Mouse (Mus musculus) embryo, embryonic 10 days (tissue): Measurements from ENCODE around the gene Hsd3b2.
"Not testable (repeated sequence)": the region's sequence is repeated elsewhere in the genome, so short reads cannot be mapped to it uniquely, and the experiment has no call there.

Experiments
- DNase-seq: peaks from one replicate; pipeline ENCODE4 v3.0.0-alpha.2; 2015; ENCODE audit warnings: low spot score

The Hsd3b2 gene

DNA sequence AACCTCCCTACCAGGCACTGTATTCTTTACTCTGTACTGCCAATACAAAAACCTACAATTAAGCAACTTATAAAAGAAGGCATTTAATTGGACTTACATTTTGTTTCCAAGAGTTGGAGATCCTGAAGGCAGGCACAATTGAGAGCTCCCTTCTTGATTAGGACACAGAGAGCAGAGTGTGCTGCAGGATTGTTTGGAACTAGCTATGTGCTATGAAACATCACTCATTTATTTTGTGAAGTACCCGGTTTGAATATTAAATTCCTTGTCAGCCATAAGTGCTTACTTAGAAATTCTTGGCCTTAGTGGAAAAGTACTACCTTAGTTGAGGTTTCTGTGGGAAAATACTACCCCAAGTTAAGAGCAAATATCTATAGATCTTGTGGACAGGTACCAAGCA is at the start of gene Hsd3b2:
TSS of gene Hsd3b2 (minus strand) at position 168 of the 400 bp plus-strand sequence.
- DNase-seq, result no peak

DNA sequence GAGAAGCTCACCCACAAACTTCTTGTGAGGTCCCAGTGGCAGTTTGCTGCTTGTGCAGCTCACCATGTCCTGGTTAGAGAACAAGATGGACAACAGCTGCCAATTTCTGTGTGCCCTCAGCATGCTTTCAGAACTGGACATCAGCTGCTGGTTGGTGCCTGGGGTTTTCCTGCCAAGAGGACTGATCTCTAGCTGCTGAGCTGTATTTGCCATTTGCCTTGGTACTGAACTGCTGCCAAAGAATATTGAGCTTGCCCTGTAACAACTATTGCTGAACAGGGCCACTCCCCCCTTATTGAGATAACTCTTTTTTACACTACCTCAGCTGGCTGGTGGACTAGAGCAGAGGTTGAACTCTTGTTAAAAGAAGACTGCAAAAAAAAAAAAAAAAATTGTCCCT is 39.8 kb upstream of the Hsd3b2 start:
- no peak for DNase-seq

DNA sequence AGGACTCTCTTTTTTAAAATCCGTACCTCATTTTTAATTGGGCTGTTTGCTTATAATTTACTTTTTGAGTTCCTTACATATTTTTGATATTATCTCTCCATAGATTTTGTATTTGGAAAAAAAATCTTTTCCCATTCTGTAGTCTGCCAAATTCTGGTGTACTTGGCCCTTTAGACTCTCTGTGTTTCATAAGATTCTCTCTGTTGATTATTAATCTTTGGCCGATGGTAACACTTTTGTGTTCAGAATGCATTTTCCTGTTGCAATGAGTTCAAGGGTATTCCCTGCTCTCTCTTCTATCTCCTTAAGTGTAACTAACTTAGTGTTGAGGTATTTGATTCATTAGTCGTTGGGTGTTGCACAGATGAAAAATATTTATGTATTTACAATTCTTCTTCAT is 32.5 kb upstream of the Hsd3b2 start:
- no peak for DNase-seq

DNA sequence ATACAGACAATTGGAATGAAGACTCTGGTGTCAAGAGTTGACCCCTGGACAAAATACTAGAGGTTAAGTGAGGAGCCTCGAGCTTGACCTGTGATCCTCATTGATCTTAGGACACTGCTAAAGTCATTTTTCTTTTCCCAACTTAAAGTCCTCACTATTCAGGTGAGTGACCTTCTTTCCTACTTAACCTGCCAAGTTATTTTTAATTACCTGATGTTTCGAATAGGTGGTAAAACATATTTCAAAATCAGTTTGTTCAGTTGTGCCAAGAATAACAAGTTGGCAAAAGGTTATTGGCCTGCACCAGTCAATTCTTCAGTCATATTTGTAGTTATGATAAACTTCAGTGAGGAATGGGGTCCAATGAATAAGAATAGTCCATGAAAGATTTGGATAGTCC is 27.8 kb upstream of the Hsd3b2 start:
- DNase-seq, result no peak

DNA sequence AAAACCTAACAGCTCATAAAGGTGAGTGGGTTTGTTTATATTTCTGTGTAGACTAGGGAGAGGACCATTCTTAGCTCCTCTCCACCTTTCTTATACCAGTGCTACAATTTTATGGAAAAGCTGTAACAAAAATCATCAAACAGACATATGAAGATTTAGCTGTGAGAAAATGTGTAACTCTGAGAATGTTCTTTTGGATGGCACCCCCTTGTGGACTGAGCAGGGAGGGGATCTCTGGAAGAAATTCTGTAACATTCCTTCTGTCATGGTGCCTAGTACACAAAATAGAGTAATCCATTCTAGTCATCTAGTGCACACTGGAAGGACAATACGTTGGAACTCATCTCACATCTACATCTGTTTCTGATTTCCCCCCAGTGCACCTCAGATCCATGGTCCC is 16.7 kb upstream of the Hsd3b2 start:
- not testable (repeated sequence) for DNase-seq

DNA sequence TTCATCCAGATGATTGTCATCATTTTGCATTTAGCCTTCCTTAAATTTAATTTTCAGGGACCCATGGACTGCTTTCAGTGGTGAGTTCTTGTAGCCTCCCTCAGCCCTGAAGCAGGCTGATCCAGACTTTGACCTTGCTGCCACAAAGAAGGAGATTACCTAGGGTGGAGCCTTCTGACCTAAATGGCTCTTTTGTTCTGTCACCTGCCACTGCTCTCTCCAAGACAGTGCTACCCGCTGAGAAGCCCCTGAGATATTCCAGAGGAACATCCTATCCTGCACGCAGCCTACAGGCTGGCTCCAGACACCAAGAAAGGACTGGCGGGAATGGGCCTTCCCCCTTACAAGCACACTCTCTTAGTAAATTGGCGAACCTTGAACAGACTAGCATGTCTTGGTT is 10.0 kb upstream of the Hsd3b2 start:
- DNase-seq, result no peak

DNA sequence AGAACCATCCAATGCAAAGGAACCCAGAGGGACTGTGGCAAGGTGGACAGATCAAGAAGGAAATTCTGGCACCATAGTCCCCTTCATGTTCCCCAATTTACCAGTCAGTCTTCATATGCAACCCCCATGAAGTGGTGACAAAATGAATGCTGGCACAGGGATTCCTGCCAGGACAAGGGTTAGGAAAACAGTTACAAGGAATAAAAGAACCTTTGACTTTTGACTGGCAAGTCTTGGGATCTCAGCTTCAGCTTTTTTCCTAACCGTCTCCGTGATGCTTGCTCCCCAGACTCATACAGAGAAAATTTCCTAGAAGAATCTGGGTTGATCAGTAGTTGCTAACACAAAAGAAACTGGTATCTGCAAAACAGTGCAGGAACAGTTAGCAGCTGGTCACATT is 9.4 kb upstream of the Hsd3b2 start:
- DNase-seq, result no peak

DNA sequence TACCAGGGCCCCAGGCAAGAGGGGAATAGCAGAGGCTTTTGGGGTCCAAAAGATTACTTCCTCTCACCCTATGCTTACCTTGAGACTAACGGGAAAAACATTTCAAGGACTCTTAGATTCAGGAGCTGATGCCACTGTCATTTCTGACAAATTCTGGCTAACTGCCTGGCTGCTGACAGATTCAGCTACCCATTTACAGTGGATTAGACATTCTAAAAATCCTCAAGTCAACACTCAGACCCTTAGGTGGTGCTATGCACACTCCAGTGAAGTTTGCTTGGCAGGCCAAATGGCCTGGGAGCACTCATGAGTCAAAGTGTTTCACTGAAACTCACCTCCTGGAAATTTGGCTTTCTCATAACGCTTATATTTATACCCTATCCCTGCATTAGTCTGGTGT is 1.9 kb upstream of the Hsd3b2 start:
- DNase-seq, result no peak

DNA sequence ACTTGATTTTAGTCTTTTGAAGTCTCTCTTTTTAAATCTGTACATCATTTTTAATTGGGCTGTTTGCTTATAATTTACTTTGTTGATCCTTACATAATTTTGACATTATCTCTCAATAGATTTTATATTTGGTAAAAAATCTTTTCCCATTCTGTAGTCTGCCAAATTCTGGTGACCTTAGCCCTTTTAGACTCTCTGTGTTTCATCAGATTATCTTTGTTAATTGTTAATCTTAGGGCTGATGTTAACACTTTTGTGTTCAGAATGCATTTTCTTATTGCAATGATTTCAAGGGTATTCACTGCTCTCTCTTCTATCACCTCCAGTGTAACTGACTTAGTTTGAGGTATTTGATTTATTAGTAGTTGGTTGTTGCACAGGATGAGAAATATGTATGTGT is 3.6 kb downstream of the Hsd3b2 start:
- DNase-seq, result no peak

DNA sequence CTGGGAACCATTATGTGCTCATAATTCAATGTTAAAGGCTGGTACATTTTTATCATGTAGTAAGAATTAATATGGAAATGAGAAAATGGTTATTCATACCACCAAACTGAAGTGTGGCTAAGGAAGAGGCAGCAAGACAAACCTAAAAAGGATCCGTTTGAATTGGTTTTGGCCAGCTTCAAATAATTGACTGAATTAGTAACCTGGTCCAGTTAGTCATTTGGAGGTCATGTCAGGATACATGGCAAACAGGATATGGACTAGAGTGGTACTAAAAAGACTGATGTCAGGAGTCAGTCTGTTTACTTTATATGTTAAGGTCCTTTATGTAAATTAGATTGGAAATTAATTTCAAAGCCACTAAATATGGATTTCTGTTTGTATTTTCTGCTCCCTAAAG is 41.9 kb downstream of the Hsd3b2 start:
- no peak for DNase-seq

DNA sequence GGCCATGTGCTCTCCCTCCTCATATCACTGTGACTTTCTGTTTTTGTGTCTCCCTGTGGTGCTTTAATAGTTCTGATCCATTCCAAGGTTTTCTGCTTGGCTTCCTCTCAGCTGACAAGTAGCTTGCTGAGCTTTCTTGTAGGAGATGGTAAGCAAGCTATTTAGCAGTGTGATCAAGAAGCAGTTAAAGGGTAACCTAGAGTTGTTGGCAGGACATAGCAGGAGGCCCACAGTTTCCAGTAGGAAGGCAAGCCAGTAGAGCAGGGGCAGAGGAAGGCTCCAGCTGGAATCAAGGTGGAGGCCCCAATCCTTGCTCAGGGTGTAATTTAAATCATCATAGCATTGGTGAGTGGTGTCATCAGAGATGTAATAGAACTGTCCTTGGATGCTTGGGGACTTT is 43.6 kb downstream of the Hsd3b2 start:
- DNase-seq, result no peak
